Mouse (Mus musculus) brain, embryonic 14.5 days (tissue): Measurements from ENCODE around the gene Secisbp2l. TPM values are rescaled to one million over a fixed set of nuclear protein-coding genes. Genes with fewer than 3 reads are reported as not detected.

Experiments used
- DNase-seq: peaks from one replicate; pipeline ENCODE4 v3.0.0-alpha.2; 2011; ENCODE audit warnings: low read depth
- CTCF ChIP-seq: fragments of 200-500 bp; IDR thresholded peaks from 2 replicates; pipeline ENCODE4 v1.5.1; 2012; ENCODE audit warnings: inconsistent platforms, mild to moderate bottlenecking, moderate library complexity, borderline replicate concordance; ENCODE audit not compliant: insufficient read depth, insufficient read length; ENCODE audit errors: extremely low read depth
- POLR2A ChIP-seq: fragments of 200-500 bp; IDR thresholded peaks from 2 replicates; pipeline ENCODE4 v1.6.1; 2012; ENCODE audit warnings: mild to moderate bottlenecking, inconsistent platforms, borderline replicate concordance; ENCODE audit not compliant: poor library complexity, insufficient read depth, insufficient read length, severe bottlenecking; ENCODE audit errors: extremely low read depth
- polyA plus RNA-seq: library from polyadenylated mRNA; depleted of rRNA; stranded (reverse); fragments of >200 nt; gene quantifications from 2 replicates; pipeline ENCODE4 v1.2.3, GENCODE M21; 2012; rRNA removed

Secisbp2l gene
- polyA plus RNA-seq: 14.7 and 28.4 TPM in 2 replicates

DNA sequence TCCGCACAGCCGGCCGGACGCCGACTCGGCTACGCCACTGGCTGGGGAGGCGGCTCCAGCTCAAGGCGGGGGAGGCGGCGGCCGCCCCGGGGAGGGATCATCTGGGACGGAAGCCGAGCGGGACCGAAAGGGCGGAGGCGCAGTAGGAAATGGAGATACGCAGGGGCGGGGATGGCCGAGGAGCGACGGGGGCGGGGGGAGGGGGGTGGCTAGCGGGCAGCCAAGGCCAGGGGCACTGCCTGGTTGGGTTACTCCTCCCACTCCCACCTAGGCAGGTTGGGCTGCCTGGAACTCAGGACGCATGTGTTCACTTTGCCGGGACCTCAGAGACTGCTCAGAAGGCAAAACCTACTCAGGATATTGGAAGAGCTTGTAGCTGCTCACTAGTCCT is at the start of gene Secisbp2l:
TSS of gene Secisbp2l (minus strand) at position 152 of the 391 bp plus-strand sequence.
- TF ChIP-seq POLR2A: peak; percentile 80; the same call in 1 of the 2 replicates
- no peak for TF ChIP-seq CTCF

DNA sequence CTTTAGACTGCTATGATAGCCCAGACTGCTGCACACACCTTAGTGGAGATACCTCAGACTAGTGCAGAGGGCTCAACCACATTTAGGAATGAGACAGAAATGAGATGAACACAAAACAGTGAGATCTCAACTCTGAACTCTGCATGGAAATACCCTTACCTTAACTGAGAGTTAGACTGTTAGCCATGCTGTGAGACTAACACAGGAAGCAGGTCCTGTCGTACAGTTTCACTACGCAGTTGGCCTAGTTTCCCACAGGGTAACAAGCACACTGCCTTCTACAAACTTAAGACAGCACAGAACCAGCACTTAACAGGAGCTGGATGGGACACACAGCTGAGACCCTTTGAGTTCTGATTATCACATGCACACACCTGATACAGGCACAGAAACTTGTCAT is 47.3 kb upstream of the Secisbp2l start:
- TF ChIP-seq CTCF (no peak), POLR2A (no peak)

More for the DNA sequence above, at the start of gene Secisbp2l:
- peak; percentile 95 for DNase-seq

DNA sequence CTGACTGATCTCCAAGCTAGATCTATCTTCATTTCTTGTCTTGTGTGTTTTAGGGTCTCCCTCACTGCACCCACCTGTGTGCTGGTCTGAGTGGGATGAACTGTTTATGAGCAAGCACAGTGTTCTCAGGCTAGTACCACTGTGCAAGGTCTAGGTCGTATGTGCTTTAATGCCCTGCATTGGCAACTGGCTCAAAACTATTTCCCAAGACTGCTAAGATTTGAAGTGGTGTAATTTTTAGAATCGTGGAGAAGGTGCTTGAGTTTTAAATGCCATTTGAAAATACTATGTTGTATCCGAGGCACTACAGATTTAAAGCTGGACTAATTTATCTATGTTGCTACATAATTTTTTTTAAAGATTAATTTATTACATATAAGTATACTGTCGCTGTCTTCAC is 45.2 kb upstream of the Secisbp2l start:
- no peak for DNase-seq
- TF ChIP-seq CTCF: no peak
- no peak for TF ChIP-seq POLR2A

More for the DNA sequence above, 47.3 kb upstream of the Secisbp2l start:
- DNase-seq: no peak

DNA sequence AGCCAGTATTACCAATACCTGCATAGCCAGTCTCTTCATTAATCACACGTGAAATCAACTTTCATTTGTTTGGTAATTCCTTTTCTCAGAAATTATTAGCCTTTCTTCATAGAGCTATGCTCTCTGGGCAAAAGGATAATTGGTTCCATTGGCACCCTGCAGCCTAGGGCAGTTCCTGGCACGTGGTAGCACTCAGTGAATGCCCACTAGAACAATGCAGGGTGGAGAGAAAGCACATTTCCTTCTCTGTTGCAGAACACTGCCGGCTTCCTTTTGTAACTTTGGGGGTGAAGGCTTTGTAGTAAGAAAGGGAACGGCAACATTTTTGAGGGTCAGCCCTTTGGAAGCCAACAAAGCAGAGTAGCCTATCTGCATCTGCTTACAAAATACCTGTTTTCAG is 43.5 kb upstream of the Secisbp2l start:
- DNase-seq: no peak
- no peak for TF ChIP-seq POLR2A
- TF ChIP-seq CTCF: no peak

DNA sequence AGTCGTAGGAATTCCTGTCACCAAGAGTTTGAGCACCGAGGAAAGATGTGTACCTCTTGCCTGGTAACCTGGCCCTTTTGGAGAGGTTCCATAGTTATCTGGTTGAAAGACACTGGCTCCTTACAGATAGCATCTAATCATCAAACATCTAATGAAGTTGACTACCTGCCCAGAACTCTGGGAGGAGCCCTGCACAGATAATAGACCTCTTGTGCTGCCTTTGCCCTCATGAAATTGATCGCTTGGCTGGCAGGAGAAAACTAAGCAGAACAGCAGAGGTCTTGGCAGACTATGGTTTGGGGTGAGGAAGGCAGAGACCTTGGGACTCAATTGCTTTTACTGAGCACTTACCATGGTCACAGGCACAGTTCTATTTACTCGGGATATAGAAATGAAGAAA is 37.7 kb upstream of the Secisbp2l start:
- DNase-seq: no peak
- no peak for TF ChIP-seq POLR2A
- no peak for TF ChIP-seq CTCF

DNA sequence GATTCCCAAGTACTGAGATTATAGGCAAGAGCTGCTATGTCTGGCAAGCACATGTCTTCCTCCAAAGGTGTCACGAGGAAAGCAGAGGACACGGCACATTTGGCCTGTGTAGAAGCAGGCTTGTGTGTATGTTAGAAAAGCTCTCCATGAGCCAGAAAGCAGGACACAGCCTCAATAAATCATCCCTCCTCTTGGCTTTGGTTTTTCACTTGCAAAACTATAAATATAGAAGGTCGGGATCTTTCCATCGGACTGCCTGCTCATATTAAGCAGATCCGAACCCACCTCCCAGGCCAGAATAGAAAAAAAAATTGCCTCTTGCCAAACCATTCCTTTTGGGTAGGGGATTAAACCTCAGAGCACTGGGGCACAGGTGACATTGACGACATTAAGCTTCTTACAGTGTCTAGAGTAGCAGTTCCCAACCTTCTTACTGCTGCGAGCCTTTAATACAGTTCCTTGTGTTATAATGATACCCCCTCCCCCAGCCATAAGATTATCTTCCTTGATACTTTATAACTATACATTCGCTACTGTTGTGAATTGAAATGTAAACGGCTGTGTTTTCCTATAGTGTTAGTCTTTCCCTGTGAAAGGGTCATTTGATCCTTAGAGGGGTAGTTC is 31.4 kb upstream of the Secisbp2l start:
- no peak for DNase-seq
- TF ChIP-seq POLR2A (no peak), CTCF (no peak)

DNA sequence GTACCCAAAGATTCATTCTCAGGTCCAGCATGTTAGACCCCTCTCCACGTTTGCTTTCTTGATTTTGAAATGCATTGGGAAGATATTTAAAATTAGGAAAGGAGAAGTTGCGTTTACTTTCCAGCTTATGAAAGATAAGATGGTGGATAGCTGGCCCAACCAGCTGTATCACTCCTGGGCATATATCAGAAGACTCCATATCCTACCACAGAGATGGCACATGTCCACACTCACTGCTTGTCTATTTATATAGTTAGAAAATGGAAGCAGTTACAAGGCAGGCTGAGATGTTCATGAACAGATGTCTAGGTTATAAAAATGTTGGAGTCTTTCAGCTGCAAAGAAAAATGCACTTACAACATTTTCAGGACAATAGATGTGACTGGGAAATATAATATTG is 28.7 kb upstream of the Secisbp2l start:
- no peak for DNase-seq
- TF ChIP-seq POLR2A: no peak
- no peak for TF ChIP-seq CTCF

DNA sequence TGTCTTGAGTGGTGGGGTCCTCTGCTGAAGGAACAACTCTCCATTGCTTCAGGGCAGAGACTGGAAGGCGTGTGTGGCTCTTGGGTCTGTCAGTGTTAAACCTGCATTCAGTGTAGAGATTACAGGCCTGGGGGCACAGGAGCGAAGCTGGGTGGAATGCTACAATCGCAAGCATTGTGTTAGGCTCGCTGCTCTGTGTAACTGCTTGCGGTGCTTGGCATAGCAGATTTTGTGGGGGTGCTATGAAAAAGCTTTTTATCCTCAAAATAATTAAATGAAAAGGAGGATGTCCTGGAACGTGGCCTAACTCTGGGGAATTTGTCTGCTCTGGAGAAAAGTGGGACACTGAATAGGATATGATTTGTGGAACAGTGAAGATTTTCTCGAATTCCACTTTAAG is 26.9 kb upstream of the Secisbp2l start:
- DNase-seq: peak; percentile 28
- no peak for TF ChIP-seq CTCF
- TF ChIP-seq POLR2A: no peak

DNA sequence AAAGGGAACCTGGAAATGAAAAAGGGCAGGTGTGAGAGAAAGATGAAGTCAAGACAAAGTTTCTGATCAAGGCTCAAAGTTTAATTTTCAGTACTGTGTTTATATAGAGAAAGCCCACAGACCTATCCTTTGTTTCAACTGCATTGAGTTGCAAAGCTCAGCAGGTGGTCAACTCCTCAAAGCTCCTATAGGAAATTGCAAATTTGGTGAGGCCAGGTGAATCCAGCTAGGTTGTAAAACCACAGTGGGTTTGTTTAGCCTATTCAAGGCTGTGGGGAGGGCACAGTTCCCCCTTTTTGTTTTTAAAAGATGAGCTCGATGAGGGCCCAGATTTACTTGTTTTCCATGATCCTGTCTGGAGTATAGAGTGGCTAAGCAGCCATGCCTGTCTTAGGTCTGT is 23.2 kb upstream of the Secisbp2l start:
- TF ChIP-seq CTCF: no peak
- TF ChIP-seq POLR2A: no peak
- no peak for DNase-seq

DNA sequence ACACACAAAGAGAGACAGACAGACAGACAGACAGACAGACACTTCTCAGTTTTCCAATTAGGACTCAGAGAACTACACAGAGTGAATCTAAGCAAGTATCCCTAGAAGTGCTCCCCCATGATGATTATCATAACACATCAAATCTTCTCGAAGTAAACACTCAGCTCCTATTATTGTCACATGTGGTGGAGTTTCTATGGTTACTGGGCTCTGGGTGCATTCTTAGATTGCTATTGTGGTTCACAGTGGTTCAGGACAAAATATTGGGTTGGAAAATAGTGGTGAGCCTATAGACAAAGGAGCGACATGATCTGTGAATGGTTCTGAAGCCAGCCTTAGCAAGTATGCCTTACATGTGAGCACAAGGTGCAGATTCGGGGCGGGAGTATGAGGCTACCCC is 19.3 kb upstream of the Secisbp2l start:
- DNase-seq: no peak

DNA sequence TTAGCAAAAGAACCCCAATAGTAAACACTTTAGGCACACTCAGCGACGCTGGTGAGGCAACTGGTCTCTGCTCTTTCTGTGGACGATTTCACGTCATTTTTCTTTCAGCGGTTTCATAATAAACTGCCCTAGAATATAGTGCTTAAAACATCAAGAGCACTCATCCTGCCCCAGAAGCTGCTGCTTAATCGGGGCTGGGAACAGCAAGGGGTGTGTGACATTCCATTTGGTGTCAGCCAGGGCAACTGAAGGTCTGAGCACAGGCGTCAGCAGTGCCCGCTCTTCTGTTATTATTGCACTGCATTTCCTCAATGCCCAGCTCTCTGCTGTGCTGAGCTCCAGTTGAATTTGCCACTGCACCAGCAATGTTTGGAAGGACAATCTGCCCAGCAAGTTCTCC is 18.4 kb upstream of the Secisbp2l start:
- TF ChIP-seq POLR2A (no peak), CTCF (no peak)
- DNase-seq: no peak

More for the DNA sequence above, 19.3 kb upstream of the Secisbp2l start:
- TF ChIP-seq POLR2A: no peak
- TF ChIP-seq CTCF: no peak

DNA sequence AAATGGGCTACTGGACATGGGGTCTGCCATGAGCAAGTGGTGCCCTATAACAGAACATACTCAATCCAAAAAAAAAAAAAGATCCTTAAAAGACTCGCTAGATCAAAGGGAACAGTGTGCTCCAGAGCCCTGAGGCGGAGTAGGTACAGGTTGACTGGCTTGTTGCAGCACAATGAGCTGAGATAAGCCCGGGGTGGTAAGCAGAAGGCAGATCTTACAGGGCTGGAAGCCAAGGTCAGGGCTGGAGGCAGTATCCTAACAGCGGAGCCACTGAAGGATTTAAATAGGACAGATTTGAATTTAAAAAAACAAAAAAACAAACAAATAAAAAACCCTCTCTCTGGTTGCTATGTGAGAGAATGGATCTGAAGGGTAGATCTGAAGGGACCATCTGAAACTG is 17.8 kb upstream of the Secisbp2l start:
- no peak for TF ChIP-seq CTCF
- TF ChIP-seq POLR2A: no peak
- DNase-seq: no peak

DNA sequence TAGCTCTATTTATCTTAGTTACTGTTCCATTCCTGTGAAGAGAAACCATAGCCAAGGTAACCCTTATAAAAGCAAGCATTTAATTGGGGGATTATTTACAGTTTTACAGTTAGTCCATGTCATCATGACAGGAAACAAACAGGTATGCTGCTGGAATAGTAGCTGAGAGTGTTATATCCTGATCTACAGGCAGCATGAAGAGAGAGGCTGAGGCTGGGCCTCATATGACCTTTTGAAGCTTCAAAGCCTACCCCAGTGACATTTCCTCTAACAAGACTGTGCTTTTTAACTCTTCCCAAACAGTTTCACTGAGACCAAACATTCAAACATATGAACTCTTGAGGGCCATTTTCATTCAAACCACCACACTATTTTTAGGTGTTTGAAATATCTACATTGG is 15.2 kb upstream of the Secisbp2l start:
- DNase-seq: no peak
- TF ChIP-seq POLR2A (no peak), CTCF (no peak)

DNA sequence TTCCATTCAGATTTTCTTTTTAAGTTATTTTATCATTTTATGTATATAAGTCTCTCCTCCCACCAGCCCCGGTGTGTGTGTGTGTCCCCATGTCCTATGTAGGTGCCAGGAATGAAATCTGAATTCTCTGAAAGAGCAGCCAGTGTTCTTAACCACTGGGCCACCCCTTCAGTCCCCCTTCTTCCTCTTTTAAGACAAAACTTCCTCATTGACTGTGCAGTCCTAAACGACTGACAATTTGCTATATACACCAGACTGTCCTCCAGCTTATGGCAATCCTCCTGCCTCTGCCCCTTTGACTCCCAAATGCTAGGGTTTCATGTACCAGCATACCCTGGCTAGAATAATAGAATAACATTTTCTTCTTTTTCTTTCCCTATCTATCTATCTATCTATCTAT is 12.4 kb upstream of the Secisbp2l start:
- no peak for DNase-seq
- TF ChIP-seq POLR2A (no peak), CTCF (no peak)
